ENCODE assay signal across 27 mouse cellular contexts in the genomic region with DNA sequence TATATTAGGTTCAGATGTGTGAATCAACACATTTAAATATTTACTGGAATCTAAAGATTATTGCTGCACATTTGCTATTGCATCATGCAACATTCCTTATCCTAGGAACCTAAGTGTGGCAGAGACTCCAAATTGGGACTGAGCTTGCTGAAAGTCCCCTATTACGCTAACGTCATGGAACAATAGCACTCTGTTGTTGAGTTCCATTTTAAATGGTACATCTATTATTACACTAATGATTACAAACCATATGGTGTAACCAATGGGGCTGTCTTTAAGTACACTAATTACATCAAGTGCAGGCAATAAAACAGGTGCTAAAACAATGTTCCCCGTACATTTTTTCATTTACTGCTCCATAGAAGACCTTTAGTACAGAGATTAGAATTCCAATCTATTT.
"Had no signal": no experiment of that assay in that cellular context is flagged by ENCODE, and none has a peak within 500 bp of the region (broad histone marks: within the 10 kb centered on the region; RNA-seq: fewer than 3 reads in every experiment).

No protein-coding gene starts in this region.

- H3K4me2 ChIP-seq: heart, embryonic 11.5 days; heart, embryonic 13.5 days; heart, embryonic 15.5 days; hindbrain, embryonic 13.5 days; hindbrain, embryonic 15.5 days; kidney, embryonic 15.5 days; limb, embryonic 13.5 days; limb, embryonic 15.5 days; liver, embryonic 12.5 days had no signal

- H3K27me3 ChIP-seq: heart, embryonic 13.5 days; heart, embryonic 15.5 days; hindbrain, embryonic 13.5 days; hindbrain, embryonic 15.5 days; kidney, embryonic 15.5 days; limb, embryonic 13.5 days; limb, embryonic 15.5 days; liver, embryonic 12.5 days had no signal

- ATAC-seq: hindbrain, postnatal 0 days; intestine, embryonic 16.5 days; liver, embryonic 12.5 days had no signal

- H3K4me1 ChIP-seq: heart, embryonic 13.5 days; heart, embryonic 15.5 days; hindbrain, embryonic 13.5 days; hindbrain, embryonic 15.5 days; kidney, embryonic 15.5 days; limb, embryonic 13.5 days; limb, embryonic 15.5 days; liver, embryonic 12.5 days had no signal

- H3K9ac ChIP-seq: heart, embryonic 13.5 days; heart, embryonic 15.5 days; hindbrain, embryonic 13.5 days; hindbrain, embryonic 15.5 days; kidney, embryonic 15.5 days; limb, embryonic 13.5 days; limb, embryonic 15.5 days; liver, embryonic 12.5 days; liver, embryonic 14.5 days had no signal

- H3K9me3 ChIP-seq: heart, embryonic 13.5 days; heart, embryonic 15.5 days; hindbrain, embryonic 13.5 days; hindbrain, embryonic 15.5 days; kidney, embryonic 15.5 days; limb, embryonic 13.5 days; limb, embryonic 15.5 days; liver, embryonic 12.5 days had no signal

- H3K27ac ChIP-seq: heart, adult 2 months; heart, embryonic 13.5 days; heart, embryonic 15.5 days; hindbrain, embryonic 13.5 days; hindbrain, embryonic 15.5 days; hindbrain, postnatal 0 days; kidney, embryonic 15.5 days; kidney, postnatal 0 days; limb, embryonic 13.5 days; limb, embryonic 15.5 days; liver, embryonic 12.5 days; liver, embryonic 14.5 days had no signal

- H3K36me3 ChIP-seq: heart, embryonic 13.5 days; heart, embryonic 15.5 days; hindbrain, embryonic 13.5 days; hindbrain, embryonic 15.5 days; kidney, embryonic 15.5 days; limb, embryonic 13.5 days; limb, embryonic 15.5 days; liver, embryonic 12.5 days had no signal

- DNase-seq: gastrocnemius, postnatal 14 days; gastrocnemius, postnatal 36 days; heart, adult 11 months; heart, adult 2 months; heart, postnatal 14 days; heart, postnatal 36 days; kidney, adult 11 months; kidney, adult 2 months; kidney, adult 9 months; kidney, postnatal 14 days; kidney, postnatal 36 days; layer of hippocampus, adult 9-11 months; layer of hippocampus, postnatal 36 days; left cerebral cortex, postnatal 4 days had no signal

- H3K4me3 ChIP-seq: heart, adult 2 months; heart, embryonic 13.5 days; heart, embryonic 15.5 days; hindbrain, embryonic 13.5 days; hindbrain, embryonic 15.5 days; kidney, embryonic 15.5 days; limb, embryonic 13.5 days; limb, embryonic 15.5 days; liver, embryonic 12.5 days had no signal
